Mouse (Mus musculus) spleen, adult 2 months (tissue): Measurements from ENCODE around the gene Crocc.

ENCODE experiments used
- CTCF ChIP-seq: fragments of 200-500 bp; IDR thresholded peaks from 2 replicates; pipeline ENCODE4 v1.5.1; 2011; ENCODE audit warnings: mild to moderate bottlenecking, inconsistent platforms; ENCODE audit not compliant: insufficient read depth, insufficient read length, insufficient replicate concordance; ENCODE audit errors: extremely low read depth
- POLR2A ChIP-seq: fragments of 200-500 bp; IDR thresholded peaks from 2 replicates; pipeline ENCODE4 v1.6.1; 2011; ENCODE audit warnings: low read depth, low read length, inconsistent platforms

- TF ChIP-seq POLR2A (no peak), CTCF (peak; percentile 82)
Observed at GRCm38 (mm10) chr4:141044816-141045215, 15.5 kb downstream of the Crocc start.
